Mouse (Mus musculus) thymus, adult 18-20 months (tissue): ENCODE measurements around the gene Hbb-bh1.
"Not testable (repeated sequence)": the region's sequence is repeated elsewhere in the genome, so short reads cannot be mapped to it uniquely, and the experiment has no call there.

Experiments used
- DNase-seq, 2 experiments: peaks; one replicate each; pipeline ENCODE4 v3.0.0; 2022; ENCODE audit warnings: mixed read lengths in 2 of 2

The Hbb-bh1 gene

GRCm38 (mm10) chr7:103811223-103811845, 31.6 kb downstream of the Hbb-bh1 start:
- DNase-seq: no peak

- DNase-seq: no peak
Observed at GRCm38 (mm10) chr7:103810746-103811145, 32.2 kb downstream of the Hbb-bh1 start.

DNA sequence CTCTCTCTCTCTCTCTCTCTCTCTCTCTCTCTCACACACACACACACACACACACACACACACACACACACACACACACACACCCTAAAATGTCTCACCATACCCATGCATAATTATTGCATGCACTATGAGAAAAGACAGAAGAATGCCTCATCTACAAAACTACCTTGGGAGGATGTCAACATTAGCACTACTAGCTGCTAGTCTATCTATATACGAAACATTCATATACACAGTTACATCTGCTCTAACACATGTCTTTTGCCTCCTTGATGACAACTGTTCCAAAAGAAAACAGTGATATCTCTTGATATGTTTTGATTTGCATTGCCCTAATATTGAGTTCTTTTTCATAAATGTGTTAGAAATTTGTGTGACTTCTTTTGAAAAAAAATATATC, 32.7 kb downstream of the Hbb-bh1 start:
- DNase-seq: no peak

GRCm38 (mm10) chr7:103809801-103810155, 33.2 kb downstream of the Hbb-bh1 start:
- DNase-seq: no peak

GRCm38 (mm10) chr7:103808971-103809800, 33.8 kb downstream of the Hbb-bh1 start:
- DNase-seq: no peak

DNA sequence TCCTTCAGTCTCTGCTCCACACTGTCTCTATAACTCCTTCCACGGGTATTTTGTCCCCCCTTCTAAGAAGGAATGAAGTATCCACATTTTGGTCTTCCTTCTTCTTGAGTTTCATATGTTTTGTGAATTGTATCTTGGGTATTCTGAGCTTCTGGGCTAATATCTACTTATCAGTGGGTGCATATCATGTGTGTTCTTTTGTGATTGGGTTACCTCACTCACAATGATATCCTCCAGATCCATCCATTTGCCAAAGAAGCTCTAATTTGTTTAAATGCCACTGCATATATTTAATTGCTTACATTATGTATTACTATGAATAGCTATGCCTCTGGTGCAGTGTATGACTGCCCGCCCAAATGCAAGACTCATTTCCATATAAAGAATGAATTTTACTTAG, 34.8 kb downstream of the Hbb-bh1 start:
- DNase-seq: not testable (repeated sequence)

- DNase-seq: no peak
Observed at GRCm38 (mm10) chr7:103806856-103807255, 36.1 kb downstream of the Hbb-bh1 start.

GRCm38 (mm10) chr7:103792669-103793388, 50.1 kb downstream of the Hbb-bh1 start:
- no peak for DNase-seq

GRCm38 (mm10) chr7:103791721-103792120, 51.2 kb downstream of the Hbb-bh1 start, which contains the start of gene Olfr67:
Gene Olfr67 (minus strand): TSS chr7:103791821.
- DNase-seq: no peak
